Comparison of ENCODE assay signal across 7 mouse cellular contexts in the genomic region with DNA sequence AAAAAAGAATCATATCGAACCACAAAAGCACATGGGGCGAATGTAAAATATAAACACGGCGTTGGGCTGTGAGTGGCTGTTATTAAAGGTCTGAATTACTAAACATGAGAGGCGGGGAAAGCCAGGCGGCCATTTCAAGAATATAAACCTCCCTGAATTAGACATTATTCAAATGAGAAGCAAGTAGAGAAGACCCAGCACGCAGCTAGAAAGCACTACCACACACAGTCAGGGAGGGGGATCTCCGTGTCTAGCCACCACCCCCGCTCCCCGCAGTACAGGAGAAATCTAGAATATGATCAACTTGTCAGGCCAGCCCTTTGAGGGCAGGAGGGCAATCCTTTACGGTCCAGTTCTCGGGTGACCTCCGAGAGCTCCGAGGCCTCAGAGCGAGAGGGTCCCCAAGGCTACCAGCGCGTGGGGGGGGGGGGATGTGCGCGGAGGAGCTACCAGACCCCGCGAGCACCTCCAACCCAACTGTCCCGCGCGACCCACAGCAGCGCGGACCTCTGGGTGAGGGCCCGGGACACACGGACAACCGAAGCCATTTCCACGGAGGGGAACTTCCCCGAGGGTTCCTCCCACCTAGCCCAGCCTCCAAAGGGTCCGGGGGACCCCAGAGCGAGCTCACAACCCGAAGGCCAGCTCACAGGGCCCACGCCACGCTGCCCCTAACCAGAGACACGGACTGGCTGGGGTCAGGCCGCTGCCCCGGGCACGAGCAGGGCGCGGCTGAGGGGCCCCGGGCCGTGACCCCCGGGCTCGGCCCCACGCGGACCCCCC. TPM values are rescaled to one million over a fixed set of nuclear protein-coding genes. Genes with fewer than 3 reads are reported as not detected.
A peak's percentile ranks its signal among the peaks of the same experiment; 100 is the strongest.
DNase-seq lines count a peak whose midpoint lies in the region; ATAC-seq lines count a peak whose summit lies in the region.

No protein-coding gene starts in this region.

- H3K27me3 ChIP-seq in midbrain, embryonic 10.5 days (ENCODE audit: low read depth, poor library complexity, severe bottlenecking), result no peaks in the 10 kb centered on the region

- peak; percentile 68 for DNase-seq in adipocyte (ENCODE audit: low spot score)
- peak; percentile 32 for DNase-seq in gastrocnemius, postnatal 14 days
- peak; percentile 51 for DNase-seq in left cerebral cortex, postnatal 4 days
- DNase-seq in midbrain, embryonic 10.5 days (ENCODE audit: low spot score), result peak; percentile 64
- DNase-seq in right cerebral cortex, postnatal 4 days, result peak; percentile 46

- peak overlapping the region; percentile 82 for H3K4me3 ChIP-seq in midbrain, embryonic 10.5 days

- no peaks in the 10 kb centered on the region for H3K36me3 ChIP-seq in midbrain, embryonic 10.5 days

- intact Hi-C loops in gastrocnemius, postnatal 14 days (cut with DNase I; ENCODE audit: low total_unique reads), result no loop called here
- intact Hi-C loops in left cerebral cortex, postnatal 4 days (cut with DNase I), result loop anchor here (5.0 kb wide), 2 partner anchors 151 to 224 kb away; no protein-coding TSS in a partner anchor

- ATAC-seq in common myeloid progenitor, adult 5-6 weeks (replicated peaks; ENCODE audit: low read depth, poor library complexity, severe bottlenecking), result peak; percentile 10; the same call in 1 of the 2 replicates
- peak; percentile 44 for ATAC-seq in inflammation-experienced regulatory T-cells, adult 6 months

- H3K27ac ChIP-seq in midbrain, embryonic 10.5 days (replicated peaks), result peak overlapping the region; percentile 99

- WGBS in midbrain, embryonic 10.5 days, result 2% methylated on average over 48 of the region's 48 CpGs

- H3K9me3 ChIP-seq in midbrain, embryonic 10.5 days (replicated peaks), result no peaks in the 10 kb centered on the region

- peaks cover 44% of the 10 kb centered on the region for H3K4me1 ChIP-seq in midbrain, embryonic 10.5 days

RNA-seq across cellular contexts. Expression of a gene that starts 1.2 kb away (rescaled TPM):
- 15.9 and 25.9 TPM in 2 replicates for total RNA-seq in common myeloid progenitor, adult 5-6 weeks (2017)
- 1 to 10 TPM; 6.3 to 6.7 TPM for total RNA-seq in gastrocnemius, postnatal 14 days (2021)
- 10 to 100 TPM; 26.0 to 60.8 (median 47.6) TPM for polyA plus RNA-seq in inflammation-experienced regulatory T-cells, adult 6 months (2017; shearing (Covaris generic))
- total RNA-seq in left cerebral cortex, postnatal 4 days (2021), result 10 to 100 TPM; 27.6 to 29.4 TPM
- 28.0 and 31.2 TPM in 2 replicates for polyA plus RNA-seq in midbrain, embryonic 10.5 days (2016; fragmentation: Nextera tagmentation; extraction: Ambion mirVana)

Comparison
In these comparisons a context has a peak if more than half of its experiments do, and no peak if none do; other contexts are left out.
1. Peak in every context shown above with its lines: DNase-seq, ATAC-seq, H3K4me3 ChIP-seq and H3K27ac ChIP-seq.